Mouse (Mus musculus) liver, embryonic 14.5 days (tissue): ENCODE results near the gene Esrrg. TPM values are rescaled to one million over a fixed set of nuclear protein-coding genes. Genes with fewer than 3 reads are reported as not detected.

Experiments used
- ATAC-seq: fragments of 200-750 bp; cut with Nextera tagmentation; 2 replicates; pipeline ENCODE4 v1.8.0; 2017; ENCODE audit warnings: moderate number of reproducible peaks, mild to moderate bottlenecking, moderate library complexity; ENCODE audit not compliant: insufficient read depth
- DNase-seq, 3 experiments: peaks; one replicate each; pipeline ENCODE4 v3.0.0-alpha.2; 2012 to 2013; ENCODE audit warnings: low read depth in 3 of 3, low spot score in 3 of 3
- H3K27ac ChIP-seq: fragments of 300-500 bp; sonication (generic); 2 replicates; pipeline ENCODE4 v1.5.1; 2014; ENCODE audit warnings: moderate library complexity, mild to moderate bottlenecking, control low read depth, inconsistent platforms
- H3K27me3 ChIP-seq: fragments of 300-500 bp; sonication (generic); 2 replicates; pipeline ENCODE4 v1.6.1; 2014; ENCODE audit warnings: mild to moderate bottlenecking, low read length, moderate library complexity; ENCODE audit not compliant: control insufficient read depth, insufficient read depth
- H3K36me3 ChIP-seq: fragments of 300-500 bp; sonication (generic); replicated peaks from 2 replicates; pipeline ENCODE4 v1.6.1; 2014; ENCODE audit warnings: low read depth; ENCODE audit not compliant: control insufficient read depth, insufficient read depth
- H3K4me1 ChIP-seq, 2 experiments: fragments of 200-500 bp in 1 of 2; fragments of 300-500 bp in 1 of 2; sonication (generic) in 1 of 2; replicated peaks; 2 replicates each; pipeline ENCODE4 v1.6.1; 2012 to 2014; ENCODE audit warnings: antibody characterized with exemption in 1 of 2, inconsistent platforms in 1 of 2, low read length in 1 of 2; ENCODE audit not compliant: control insufficient read depth in 2 of 2, insufficient read depth in 2 of 2
- H3K4me2 ChIP-seq: fragments of 300-500 bp; sonication (generic); 2 replicates; pipeline ENCODE4 v1.6.1; 2014; ENCODE audit warnings: low read depth, mild to moderate bottlenecking, control low read depth, moderate library complexity
- H3K4me3 ChIP-seq, 2 experiments: fragments of 200-500 bp in 1 of 2; fragments of 300-500 bp in 1 of 2; sonication (generic) in 1 of 2; 2 replicates each; pipeline ENCODE4 v1.5.1; 2012 to 2014; ENCODE audit warnings: low read depth in 2 of 2, low read length in 2 of 2, mild to moderate bottlenecking in 2 of 2, control low read depth in 1 of 2, inconsistent platforms in 1 of 2, moderate library complexity in 1 of 2; ENCODE audit not compliant: insufficient read depth in 1 of 2
- H3K9ac ChIP-seq: fragments of 300-500 bp; sonication (generic); replicated peaks from 2 replicates; pipeline ENCODE4 v1.6.1; 2014; ENCODE audit warnings: mild to moderate bottlenecking, control low read depth, moderate library complexity
- H3K9me3 ChIP-seq: fragments of 300-500 bp; sonication (generic); 2 replicates; pipeline ENCODE4 v1.6.1; 2016; ENCODE audit warnings: low read length, mixed read lengths; ENCODE audit not compliant: control insufficient read depth
- CTCF ChIP-seq: IDR thresholded peaks from 2 replicates; pipeline ENCODE4 v1.5.1; 2016; ENCODE audit warnings: antibody characterized with exemption, low read depth, control low read depth
- EP300 ChIP-seq: IDR thresholded peaks from 2 replicates; pipeline ENCODE4 v1.6.1; 2016; ENCODE audit warnings: antibody characterized with exemption, low read depth
- WGBS: fragments of 180-500 bp; shearing (Covaris S2); extraction: QIAGEN DNeasy Blood & Tissue Kit; methylation state at CpG from one replicate; pipeline ENCODE4 v1.1.7; 2014; ENCODE audit not compliant: insufficient replicate concordance; 5-methylcytosine and 5-hydroxymethylcytosine counted together
- polyA plus RNA-seq, 2 experiments: library from polyadenylated mRNA; depleted of rRNA in 1 of 2; stranded (reverse) in 1 of 2; unstranded in 1 of 2; fragments of >200 nt; fragmentation: Nextera tagmentation in 1 of 2; extraction: Ambion mirVana in 1 of 2; gene quantifications; 2 replicates each; pipeline versions ENCODE4 v1.2.1 to v1.2.3; 2012 to 2014

The Esrrg gene
- polyA plus RNA-seq, 2 experiments, result 0.03 TPM

GRCm38 (mm10) chr1:187795551-187795950, 187.0 kb downstream of the Esrrg start:
- Histone ChIP-seq H3K27ac (no peak overlapping the region), H3K36me3 (no peaks in the 10 kb centered on the region), H3K27me3 (no peaks in the 10 kb centered on the region), H3K4me3 (no peak overlapping the region), H3K4me2 (no peak overlapping the region), H3K9ac (no peak overlapping the region), H3K9me3 (no peaks in the 10 kb centered on the region), H3K4me1 (no peaks in the 10 kb centered on the region)
- 61% methylated on average over 3 of the region's 3 CpGs for WGBS
- no peak for DNase-seq
- TF ChIP-seq CTCF, result no peak
- no peak for TF ChIP-seq EP300
- ATAC-seq, result no peak

GRCm38 (mm10) chr1:187799300-187799699, 190.7 kb downstream of the Esrrg start:
- 56% methylated on average over 7 of the region's 7 CpGs for WGBS
- H3K9me3 ChIP-seq, result no peaks in the 10 kb centered on the region
- no peaks in the 10 kb centered on the region for H3K4me1 ChIP-seq
- ATAC-seq (no peak), DNase-seq (no peak)
- H3K27me3 ChIP-seq, result no peaks in the 10 kb centered on the region
- H3K9ac ChIP-seq, result no peak overlapping the region
- H3K27ac ChIP-seq, result no peak overlapping the region
- H3K4me3 ChIP-seq, result no peak overlapping the region
- TF ChIP-seq EP300, result no peak
- TF ChIP-seq CTCF, result no peak
- no peaks in the 10 kb centered on the region for H3K36me3 ChIP-seq
- H3K4me2 ChIP-seq, result no peak overlapping the region

DNA sequence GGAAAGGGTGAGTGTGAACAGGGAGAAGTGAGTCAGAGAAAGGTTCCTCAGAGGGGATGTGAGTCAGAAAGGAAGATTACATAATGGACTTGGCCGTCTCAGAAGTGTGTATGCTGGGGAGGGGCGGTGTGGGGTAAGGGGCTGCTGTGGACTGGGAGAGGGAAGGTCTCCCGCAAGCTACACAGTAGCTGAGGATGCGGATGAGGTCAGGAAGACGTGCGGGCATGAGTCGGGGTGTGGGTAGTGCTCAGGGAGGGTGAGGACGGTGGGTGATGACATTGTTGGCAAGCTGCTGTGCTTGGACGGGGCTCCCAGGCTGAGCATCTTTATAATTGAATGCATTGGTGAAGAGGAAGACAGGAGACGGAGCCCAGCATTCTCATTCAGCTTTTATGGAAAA, 192.2 kb downstream of the Esrrg start:
- 51% methylated on average over 10 of the region's 10 CpGs for WGBS

DNA sequence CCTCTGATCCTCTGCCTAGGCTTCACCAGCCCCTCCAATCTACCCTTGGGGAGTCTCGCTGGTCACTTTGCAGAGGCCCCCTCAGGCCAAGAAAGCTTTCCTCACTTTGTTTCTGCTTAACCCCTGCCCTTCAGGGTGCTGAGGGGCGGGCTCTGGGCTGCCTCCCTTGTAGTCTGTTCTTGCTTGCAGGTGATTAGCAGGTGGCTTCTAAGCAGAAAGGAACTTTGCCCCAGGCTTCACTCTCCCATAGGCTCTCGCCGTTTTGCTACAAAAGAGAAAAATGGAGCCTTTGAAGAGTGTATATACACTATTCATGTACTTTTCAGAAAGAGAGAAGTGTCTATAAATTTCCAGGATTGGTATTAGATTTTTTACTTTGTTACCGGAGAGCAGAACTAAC, 195.0 kb downstream of the Esrrg start:
- Histone ChIP-seq H3K9me3 (no peaks in the 10 kb centered on the region), H3K4me1 (no peaks in the 10 kb centered on the region), H3K9ac (no peak overlapping the region), H3K27ac (no peak overlapping the region), H3K27me3 (no peaks in the 10 kb centered on the region), H3K4me3 (no peak overlapping the region), H3K36me3 (no peaks in the 10 kb centered on the region), H3K4me2 (no peak overlapping the region)
- ATAC-seq, result no peak
- 45% methylated on average over 5 of the region's 5 CpGs for WGBS
- no peak for DNase-seq
- TF ChIP-seq EP300 (no peak), CTCF (no peak)

More for the DNA sequence above, 192.2 kb downstream of the Esrrg start:
- Histone ChIP-seq H3K4me2 (no peak overlapping the region), H3K4me3 (no peak overlapping the region), H3K36me3 (no peaks in the 10 kb centered on the region), H3K27ac (no peak overlapping the region), H3K4me1 (no peaks in the 10 kb centered on the region), H3K27me3 (no peaks in the 10 kb centered on the region), H3K9ac (no peak overlapping the region), H3K9me3 (no peaks in the 10 kb centered on the region)
- TF ChIP-seq CTCF (no peak), EP300 (no peak)
- DNase-seq (no peak), ATAC-seq (no peak)

GRCm38 (mm10) chr1:187803997-187804396, 195.4 kb downstream of the Esrrg start:
- H3K4me3 ChIP-seq, result no peak overlapping the region
- no peaks in the 10 kb centered on the region for H3K4me1 ChIP-seq
- DNase-seq, result no peak
- H3K9me3 ChIP-seq, result no peaks in the 10 kb centered on the region
- H3K27ac ChIP-seq, result no peak overlapping the region
- no peak for ATAC-seq
- H3K9ac ChIP-seq, result no peak overlapping the region
- TF ChIP-seq EP300, result no peak
- no peak for TF ChIP-seq CTCF
- H3K36me3 ChIP-seq, result no peaks in the 10 kb centered on the region
- 15% methylated on average over 5 of the region's 5 CpGs for WGBS
- H3K4me2 ChIP-seq, result no peak overlapping the region
- no peaks in the 10 kb centered on the region for H3K27me3 ChIP-seq
